Mouse (Mus musculus): Measurements from ENCODE around the gene Sh3bp5l.
A peak's percentile ranks its signal among the peaks of the same experiment; 100 is the strongest.

DNA sequence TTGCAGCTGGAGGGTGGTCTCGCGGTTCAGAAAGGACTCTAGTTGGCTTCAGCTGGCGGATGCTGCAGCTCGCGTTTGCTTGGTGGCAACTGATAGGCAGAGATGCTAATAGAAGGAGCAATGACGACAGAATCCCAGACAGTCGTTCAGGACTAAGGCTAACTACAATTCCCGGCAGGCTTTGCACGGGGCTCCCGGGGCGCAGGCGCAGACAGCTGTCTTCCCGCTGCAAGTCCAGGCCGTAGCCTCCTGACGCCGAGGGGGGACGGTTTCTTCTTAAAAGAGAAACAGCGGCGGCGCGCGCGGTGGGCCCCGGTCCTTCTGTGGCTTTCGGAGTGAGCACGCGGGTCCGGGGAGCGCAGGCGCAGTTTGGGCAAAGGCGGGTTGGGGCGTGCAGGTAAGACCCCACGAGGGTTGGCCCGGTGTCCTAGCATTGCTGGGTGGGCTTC, 23.6 kb upstream of the Sh3bp5l start, which contains the start of gene Zfp692:
- TF ChIP-seq CTCF (IDR thresholded peaks at IDR 0.05; ENCODE audit: borderline replicate concordance, insufficient read depth, low read depth, low read length) (no peak), POLR2A (IDR thresholded peaks at IDR 0.05; ENCODE audit: borderline replicate concordance, insufficient read depth, low read length) (peak; percentile 43; the same call in 1 of the 2 replicates)

All from cerebellum, adult 2 months (tissue).